Mouse (Mus musculus): ENCODE measurements around the gene Junb.

Gene Junb

DNA sequence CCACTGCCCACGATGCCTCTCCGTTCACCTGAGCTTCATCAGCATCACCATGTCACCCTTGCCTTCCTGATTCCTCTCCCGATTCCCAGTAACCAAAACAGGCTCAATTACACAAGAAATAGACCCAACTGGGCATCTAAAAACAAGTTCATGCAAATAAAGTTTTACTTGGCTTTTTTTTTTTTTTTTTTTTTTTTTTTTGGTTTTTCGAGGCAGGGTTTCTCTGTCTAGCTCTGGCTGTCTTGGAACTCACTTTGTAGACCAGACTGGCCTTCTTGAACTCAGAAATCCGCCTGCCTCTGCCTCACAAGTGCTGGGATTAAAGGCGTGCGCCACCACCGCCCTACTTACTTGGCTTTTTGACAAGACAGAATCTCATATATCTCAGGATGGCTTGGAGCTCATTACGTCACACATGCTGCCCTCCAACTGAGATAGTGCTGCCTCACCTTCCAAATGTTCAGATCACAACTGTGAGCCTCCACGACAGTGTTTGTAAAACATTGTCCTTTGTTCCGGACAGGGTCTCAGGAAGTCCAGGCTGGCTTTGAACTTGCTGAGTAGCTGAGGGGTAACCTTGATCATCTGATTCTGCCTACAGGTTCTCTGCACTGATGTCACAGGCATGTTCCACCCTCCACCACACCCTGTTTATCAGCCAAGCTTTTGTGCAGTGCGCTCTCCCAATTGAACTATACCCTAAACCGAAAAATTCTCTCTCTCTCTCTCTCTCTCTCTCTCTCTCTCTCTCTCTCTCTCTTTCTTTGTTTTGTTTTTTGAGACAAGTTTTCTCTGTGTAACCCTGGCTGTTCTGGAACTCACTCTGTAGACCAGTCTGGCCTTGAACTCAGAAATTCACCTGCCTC is 40.7 kb downstream of the Junb start:
- no peak for DNase-seq (ENCODE audit: low spot score in 2 of 2)

DNA sequence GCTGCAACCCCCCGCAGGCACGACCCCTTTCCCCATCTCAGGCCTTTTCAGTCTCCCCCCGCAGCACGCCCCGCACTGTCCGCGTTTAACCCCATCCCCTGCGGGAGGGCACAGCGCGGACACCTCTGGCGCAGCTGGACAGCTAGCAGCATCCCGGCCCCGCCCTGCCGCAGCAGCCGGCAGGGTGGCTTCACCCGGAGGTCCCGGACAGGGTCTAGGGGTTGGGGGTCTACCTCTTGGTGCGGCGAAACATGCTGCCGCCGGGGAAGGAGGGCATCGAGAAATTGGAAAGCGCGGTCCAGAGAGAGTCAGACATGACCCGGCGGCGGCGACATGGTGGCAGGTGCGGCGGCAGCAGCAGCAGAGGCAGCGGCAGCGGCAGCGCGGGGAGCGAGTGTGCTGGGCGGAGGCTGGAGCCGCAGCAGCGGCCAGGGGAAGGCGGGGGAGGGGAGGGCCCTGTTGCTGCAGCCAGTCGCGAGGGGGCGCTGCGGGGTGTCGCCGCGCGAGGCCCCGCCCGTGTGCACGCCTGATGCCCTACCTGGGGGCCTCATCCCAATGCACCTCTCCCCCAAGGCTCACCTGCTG is 41.5 kb downstream of the Junb start, which contains the start of gene Mast1:
TSS of gene Mast1 (minus strand) at position 398 of the 585 bp plus-strand sequence.
- peak; percentile 56 to 69 for DNase-seq (ENCODE audit: low spot score in 2 of 2)

DNA sequence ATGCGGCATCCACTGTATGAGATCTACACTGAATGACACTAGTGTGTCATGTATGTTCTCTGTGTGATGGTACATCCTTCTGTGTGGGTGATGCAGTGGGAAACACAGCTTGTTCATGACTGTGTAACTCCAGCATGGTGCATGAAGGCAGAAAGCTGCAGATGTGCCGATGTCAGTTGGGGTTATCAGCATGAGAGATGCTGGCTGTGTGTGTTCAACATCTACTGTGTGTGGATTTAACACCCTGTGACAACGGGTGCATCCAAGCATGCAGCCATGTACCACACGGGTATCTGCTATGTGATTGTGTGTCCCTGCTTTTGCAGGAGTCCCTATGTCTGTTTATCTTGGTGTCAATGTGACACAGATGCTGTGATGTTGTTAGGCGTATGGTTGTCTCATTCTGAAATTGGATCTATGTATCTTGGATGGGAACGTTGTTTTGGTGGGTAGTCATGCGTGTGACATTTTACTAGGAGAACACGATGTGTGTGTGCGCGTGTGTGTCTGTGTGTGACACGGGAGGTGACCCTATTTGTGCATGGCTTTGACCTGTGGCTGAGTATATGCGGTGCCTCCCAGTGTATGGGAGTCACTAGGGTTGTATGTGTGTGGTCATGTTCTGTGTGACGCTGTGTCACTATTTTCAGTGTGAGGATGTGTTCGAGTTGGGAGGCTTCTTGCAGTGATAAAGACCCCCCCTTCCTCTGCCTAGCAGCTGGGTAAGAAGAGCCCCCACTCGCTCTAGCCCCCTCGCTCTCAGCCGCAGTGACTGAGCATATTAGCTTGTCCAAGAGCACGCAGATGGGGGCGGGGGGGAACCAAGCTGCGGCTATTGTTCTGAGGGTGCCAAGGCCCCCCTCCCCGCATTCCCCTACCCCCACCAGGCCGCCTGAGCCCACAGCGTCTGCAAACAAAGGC is 42.2 kb downstream of the Junb start:
- DNase-seq (ENCODE audit: low spot score in 2 of 2) = no peak

DNA sequence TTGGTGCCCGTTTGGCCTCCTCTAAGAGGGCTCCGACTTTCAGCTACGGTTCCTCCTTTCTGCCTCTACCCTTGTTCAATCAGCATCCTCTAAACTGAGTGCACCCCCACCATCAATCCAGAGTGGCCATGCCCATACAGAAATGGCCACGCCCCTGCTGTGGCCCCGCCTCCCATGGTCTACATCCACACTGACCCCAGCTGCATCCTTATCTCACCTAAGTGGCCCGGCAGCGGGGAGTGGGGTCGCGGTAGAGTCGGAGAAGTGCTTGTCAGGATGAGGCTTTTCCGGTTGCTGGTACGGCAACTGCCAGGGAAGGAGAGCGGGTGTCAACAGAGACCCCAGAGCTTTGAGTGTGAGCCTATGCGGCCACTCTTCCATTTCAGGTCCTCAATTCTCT is 43.0 kb downstream of the Junb start:
- no peak for DNase-seq (ENCODE audit: low spot score in 2 of 2)

DNA sequence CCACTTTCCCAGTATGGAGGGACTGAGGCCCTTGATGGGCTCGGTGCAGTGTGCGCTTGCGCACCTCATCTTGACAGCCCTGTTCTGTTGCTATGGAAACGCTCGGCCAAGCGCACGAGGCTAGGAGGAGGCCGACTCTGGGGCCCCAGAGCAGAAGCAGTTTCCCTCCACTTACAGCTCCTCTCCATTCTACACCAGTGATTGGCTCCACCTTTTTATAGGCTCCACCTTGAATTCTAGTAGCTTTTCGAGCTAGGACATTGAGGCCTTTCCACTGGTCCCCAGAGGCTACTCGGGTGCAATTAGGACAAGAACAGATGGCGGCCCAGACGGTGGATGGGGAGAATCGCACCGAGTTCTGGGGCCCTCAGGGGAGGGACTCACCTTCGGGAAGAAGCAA is 43.7 kb downstream of the Junb start:
- DNase-seq (ENCODE audit: low spot score in 2 of 2) = no peak

DNA sequence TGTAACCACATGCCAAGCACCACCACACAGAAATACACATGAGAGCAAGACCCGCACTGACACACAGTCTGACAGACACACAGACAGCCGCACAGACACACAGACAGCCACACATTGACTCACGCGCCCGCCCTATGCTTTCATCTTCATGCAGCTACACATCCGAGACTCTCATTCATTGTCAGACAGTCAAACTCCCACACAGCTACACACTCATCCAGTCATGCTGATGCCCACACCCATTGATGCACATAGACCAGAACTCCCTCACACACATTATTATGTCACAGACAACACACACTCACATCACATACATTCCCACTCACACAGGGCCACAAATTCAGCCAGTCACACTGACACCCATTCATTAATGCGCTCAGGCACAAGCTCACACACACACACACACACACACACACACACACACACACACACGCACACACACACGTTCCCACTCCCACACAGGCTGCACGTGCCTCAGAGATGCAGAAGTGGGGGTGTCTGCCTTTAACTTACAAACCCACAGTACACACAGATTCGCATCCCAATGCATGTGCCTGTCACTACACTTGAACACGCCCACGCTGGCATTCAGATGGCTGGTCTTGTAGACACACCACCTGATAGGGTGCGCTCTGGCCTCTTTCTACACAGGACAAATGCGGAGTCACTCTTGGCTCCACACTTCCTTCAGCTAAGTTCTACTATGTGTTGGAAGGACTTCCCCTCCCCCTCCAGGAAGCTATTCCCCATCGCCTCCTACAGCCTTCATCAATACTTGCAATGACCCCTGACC is 44.6 kb downstream of the Junb start:
- DNase-seq (ENCODE audit: low spot score in 2 of 2) = no peak

DNA sequence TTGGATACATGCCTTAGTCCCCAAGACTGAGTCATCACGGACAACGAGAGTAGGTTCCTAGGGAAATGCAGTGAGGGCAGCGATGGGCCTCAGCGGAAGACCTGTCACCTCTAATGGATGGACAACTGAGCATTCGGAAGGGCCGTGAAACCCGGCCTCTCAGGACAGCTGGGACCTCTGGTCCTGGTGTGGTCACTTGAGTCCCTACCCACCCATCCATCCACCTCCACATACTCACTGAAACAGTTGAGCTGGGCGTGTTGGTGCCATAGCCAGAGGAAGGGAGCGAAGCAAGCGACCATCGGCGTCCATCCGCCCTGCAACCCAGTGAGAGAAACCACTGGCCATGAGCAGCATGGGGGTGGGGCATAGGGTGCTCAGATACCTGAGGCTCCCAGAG is 47.9 kb downstream of the Junb start:
- no peak for DNase-seq (ENCODE audit: low spot score in 2 of 2)

DNA sequence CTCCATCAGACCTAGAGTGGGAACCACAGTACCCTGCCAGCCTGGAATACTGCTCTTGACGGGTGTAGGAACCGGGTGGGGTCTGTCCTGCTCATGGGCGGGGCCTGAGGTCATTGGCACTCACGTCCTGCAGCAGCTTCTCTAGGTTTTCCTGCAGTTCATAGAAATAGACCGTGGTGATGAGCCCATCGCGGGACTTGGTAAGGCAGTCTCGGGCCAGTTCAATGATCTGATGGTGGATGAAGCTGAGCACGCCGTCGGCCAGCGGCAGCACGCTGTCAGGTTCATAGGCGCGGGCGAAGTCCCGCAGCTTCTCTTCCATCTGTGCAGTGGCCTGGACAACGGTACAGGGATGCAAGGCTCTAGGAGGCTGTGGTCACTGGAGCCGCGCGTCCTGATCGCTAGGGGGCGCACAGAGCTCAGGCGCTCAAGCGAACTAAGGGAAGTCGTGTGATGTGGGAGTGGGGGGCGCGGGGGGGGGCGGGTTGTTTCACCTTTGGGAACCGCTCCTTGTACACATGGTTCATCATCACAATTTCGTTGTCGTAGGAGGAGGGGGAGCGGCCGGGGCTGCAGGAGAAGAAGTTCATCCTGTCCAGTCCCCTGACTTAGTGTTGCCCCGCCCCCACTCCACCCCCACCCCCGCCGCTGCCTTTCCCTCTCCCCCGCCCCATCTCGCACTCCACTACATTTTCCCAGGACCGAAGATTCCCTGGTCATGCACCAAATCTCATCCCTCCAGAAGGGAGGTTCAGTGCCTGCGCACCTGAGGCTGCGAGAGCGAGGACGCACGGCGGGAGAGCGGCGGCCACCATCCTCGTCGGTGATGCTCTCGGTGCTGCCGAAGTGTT is 49.8 kb downstream of the Junb start:
- peak in 1 of 2 experiments; percentile 57 for DNase-seq (ENCODE audit: low spot score in 2 of 2)

DNA sequence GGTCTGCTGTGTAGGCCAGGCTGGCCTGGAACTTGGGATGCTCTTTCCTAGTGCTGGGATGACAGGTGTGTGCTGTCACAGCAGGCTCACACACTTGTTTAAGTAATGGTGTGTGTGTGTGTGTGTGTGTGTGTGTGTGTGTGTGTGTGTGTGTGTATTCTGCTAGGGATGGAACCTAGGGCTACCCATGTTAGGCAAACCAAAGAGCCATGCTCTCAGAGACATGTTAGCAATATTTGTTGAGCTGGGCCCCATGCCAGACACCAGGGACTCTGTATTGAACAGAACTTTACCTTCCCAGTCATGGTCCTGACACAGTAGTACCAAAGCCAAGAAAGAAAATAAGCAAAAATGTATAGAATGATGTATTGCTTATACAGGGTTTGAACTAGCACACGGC is 51.0 kb downstream of the Junb start:
- no peak for DNase-seq (ENCODE audit: low spot score in 2 of 2)

DNA sequence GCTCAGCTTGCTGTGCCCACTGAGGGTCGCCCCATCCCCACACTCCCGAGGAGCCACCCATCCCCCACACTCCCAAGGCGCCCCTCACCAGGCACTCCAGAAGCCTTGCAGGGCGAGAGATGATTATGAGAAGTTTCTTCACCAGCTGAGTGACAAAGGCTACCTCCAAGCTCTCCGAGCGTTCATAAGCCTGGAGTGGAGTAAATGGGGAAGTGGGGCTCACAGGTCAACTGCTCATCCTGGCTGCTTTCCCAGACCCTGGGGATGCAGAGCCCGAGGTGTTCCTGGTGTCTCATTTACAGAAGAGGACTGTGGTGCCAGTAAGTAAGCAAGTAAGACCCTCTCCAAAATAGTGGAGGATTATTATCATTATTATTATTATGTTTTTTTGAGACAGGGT is 53.0 kb downstream of the Junb start:
- DNase-seq (ENCODE audit: low spot score in 2 of 2) = no peak
